Mouse (Mus musculus) adrenal gland, adult 2 months (tissue): ENCODE results near the gene Muc4. TPM values are rescaled to one million over a fixed set of nuclear protein-coding genes. Genes with fewer than 3 reads are reported as not detected.
A peak's percentile ranks its signal among the peaks of the same experiment; 100 is the strongest.

Experiments
- DNase-seq: peaks from one replicate; pipeline ENCODE4 v3.0.0; 2021
- polyA plus RNA-seq: library from polyadenylated mRNA; depleted of rRNA; stranded (reverse); fragments of >200 nt; gene quantifications from 2 replicates; pipeline ENCODE4 v1.2.3, GENCODE M21; 2012
- total RNA-seq, 2 experiments: library from RNA; stranded (reverse); gene quantifications; 2 replicates each; pipeline ENCODE4 v1.2.3; 2021

The Muc4 gene
- total and polyA plus RNA-seq, 3 experiments, result not detected

- no peak for DNase-seq
Measured at GRCm38 (mm10) chr16:32803901-32804300, 68.2 kb downstream of the Muc4 start.

- no peak for DNase-seq
Measured at GRCm38 (mm10) chr16:32805151-32805550, 69.5 kb downstream of the Muc4 start.

GRCm38 (mm10) chr16:32807408-32808185 is 71.9 kb downstream of the Muc4 start:
- DNase-seq, result no peak

- DNase-seq, result no peak
Measured at GRCm38 (mm10) chr16:32810321-32810720, 74.6 kb downstream of the Muc4 start, which contains the start of gene Smbd1. Smbd1 (minus strand) TSS chr16:32810477.

- DNase-seq, result peak; percentile 77
Measured at GRCm38 (mm10) chr16:32812888-32813361, 77.2 kb downstream of the Muc4 start.

- DNase-seq, result no peak
Measured at GRCm38 (mm10) chr16:32813362-32813761, 77.7 kb downstream of the Muc4 start.

- DNase-seq, result no peak
Measured at GRCm38 (mm10) chr16:32813771-32814170, 78.1 kb downstream of the Muc4 start.

- DNase-seq, result peak; percentile 33
Measured at GRCm38 (mm10) chr16:32814539-32814938, 78.9 kb downstream of the Muc4 start.

- DNase-seq, result no peak
Measured at GRCm38 (mm10) chr16:32815160-32815605, 79.5 kb downstream of the Muc4 start.

- DNase-seq, result no peak
Measured at GRCm38 (mm10) chr16:32818036-32818435, 82.3 kb downstream of the Muc4 start.

- DNase-seq, result no peak
Measured at GRCm38 (mm10) chr16:32818441-32818840, 82.8 kb downstream of the Muc4 start.

GRCm38 (mm10) chr16:32821772-32822449 is 86.2 kb downstream of the Muc4 start:
- peak; percentile 28 for DNase-seq

GRCm38 (mm10) chr16:32822450-32822827 is 86.8 kb downstream of the Muc4 start:
- no peak for DNase-seq

- no peak for DNase-seq
Measured at GRCm38 (mm10) chr16:32822881-32823280, 87.2 kb downstream of the Muc4 start.

- no peak for DNase-seq
Measured at GRCm38 (mm10) chr16:32823487-32823886, 87.8 kb downstream of the Muc4 start.

GRCm38 (mm10) chr16:32824061-32824460 is 88.4 kb downstream of the Muc4 start:
- DNase-seq, result no peak

GRCm38 (mm10) chr16:32825380-32825779 is 89.7 kb downstream of the Muc4 start:
- DNase-seq, result no peak

- DNase-seq, result no peak
Measured at GRCm38 (mm10) chr16:32826521-32826920, 90.8 kb downstream of the Muc4 start.

GRCm38 (mm10) chr16:32829104-32829503 is 93.4 kb downstream of the Muc4 start:
- no peak for DNase-seq

GRCm38 (mm10) chr16:32831501-32831900 is 95.8 kb downstream of the Muc4 start:
- no peak for DNase-seq
